17 mouse cellular contexts compared by ENCODE assay signal in the genomic region with DNA sequence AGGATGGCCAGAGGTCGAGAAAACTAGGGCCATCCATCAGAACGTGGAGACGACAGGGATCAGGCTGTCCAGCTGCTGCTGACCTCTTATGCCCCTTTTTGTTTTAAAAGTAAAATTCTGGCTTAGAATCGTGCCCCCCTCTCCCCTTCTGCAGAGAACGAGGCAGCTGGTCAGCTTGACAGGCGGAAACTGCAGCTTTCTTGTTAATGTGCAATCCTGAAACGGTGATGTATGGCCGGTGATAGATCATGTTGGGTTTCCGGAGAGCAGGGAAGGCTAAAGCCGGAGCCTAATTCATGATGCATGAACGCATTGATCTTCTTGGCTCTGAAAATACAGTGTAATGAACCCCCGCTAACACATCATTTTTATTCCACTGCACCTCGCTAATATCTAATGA. TPM values are rescaled to one million over a fixed set of nuclear protein-coding genes. Genes with fewer than 3 reads are reported as not detected.
DNase-seq lines count a peak whose midpoint lies in the region; ATAC-seq and TF ChIP-seq lines count a peak whose summit lies in the region.
"Had no signal": no experiment of that assay in that cellular context is flagged by ENCODE, and none has a peak within 500 bp of the region (broad histone marks: within the 10 kb centered on the region; RNA-seq: fewer than 3 reads in every experiment).

No protein-coding gene starts in this region.

- ATAC-seq in hindbrain, postnatal 0 days = no peak
- no peak for ATAC-seq in neural tube, embryonic 11.5 days (ENCODE audit: insufficient read depth, low FRiP score, low TSS enrichment)
- no peak for ATAC-seq in activated CD4-positive, CD25-positive, alpha-beta regulatory T cell, adult 4 months
- ATAC-seq: intestine, postnatal 0 days; liver, embryonic 12.5 days had no signal

- H3K27ac ChIP-seq in hindbrain, postnatal 0 days = no peak overlapping the region
- no peak overlapping the region for H3K27ac ChIP-seq in neural tube, embryonic 11.5 days (ENCODE audit: low read depth, low read length)
- H3K27ac ChIP-seq: embryonic facial prominence, embryonic 12.5 days; liver, embryonic 12.5 days had no signal

- WGBS in hindbrain, postnatal 0 days = 33% methylated on average over 13 of the region's 13 CpGs
- 15% methylated on average over 13 of the region's 13 CpGs for WGBS in neural tube, embryonic 11.5 days

- H3K36me3 ChIP-seq in hindbrain, postnatal 0 days (ENCODE audit: insufficient read depth, low read length) = no peaks in the 10 kb centered on the region
- H3K36me3 ChIP-seq in neural tube, embryonic 11.5 days (ENCODE audit: control insufficient read depth, insufficient read depth, low read length) = no peaks in the 10 kb centered on the region
- H3K36me3 ChIP-seq: embryonic facial prominence, embryonic 12.5 days; heart, embryonic 12.5 days; liver, embryonic 12.5 days had no signal

- H3K9me3 ChIP-seq in hindbrain, postnatal 0 days (ENCODE audit: low read length) = no peaks in the 10 kb centered on the region
- H3K9me3 ChIP-seq in neural tube, embryonic 11.5 days (ENCODE audit: control insufficient read depth, low read length) = no peaks in the 10 kb centered on the region
- H3K9me3 ChIP-seq: embryonic facial prominence, embryonic 12.5 days; heart, embryonic 12.5 days; liver, embryonic 12.5 days had no signal

- H3K9ac ChIP-seq in hindbrain, postnatal 0 days (replicated peaks; ENCODE audit: low read length) = no peak overlapping the region
- H3K9ac ChIP-seq in neural tube, embryonic 11.5 days (ENCODE audit: low read length) = no peak overlapping the region
- H3K9ac ChIP-seq: embryonic facial prominence, embryonic 12.5 days; heart, embryonic 12.5 days; liver, embryonic 12.5 days had no signal

- H3K27me3 ChIP-seq in hindbrain, postnatal 0 days (ENCODE audit: insufficient read depth, low read length) = no peaks in the 10 kb centered on the region
- H3K27me3 ChIP-seq in neural tube, embryonic 11.5 days (ENCODE audit: control insufficient read depth, insufficient read depth, low read length) = no peaks in the 10 kb centered on the region
- H3K27me3 ChIP-seq: embryonic facial prominence, embryonic 12.5 days; heart, embryonic 12.5 days; liver, embryonic 12.5 days had no signal

- 0 out of 2 replicates have a peak, but pooled peaks cover 3% of the 10 kb centered on the region for H3K4me1 ChIP-seq in hindbrain, postnatal 0 days (ENCODE audit: insufficient read depth, low read length)
- H3K4me1 ChIP-seq in neural tube, embryonic 11.5 days (ENCODE audit: control insufficient read depth, insufficient read depth, low read length) = peaks cover 4% of the 10 kb centered on the region; the same call in 1 of the 2 replicates
- H3K4me1 ChIP-seq: embryonic facial prominence, embryonic 12.5 days; heart, embryonic 12.5 days; liver, embryonic 12.5 days had no signal

- H3K4me3 ChIP-seq in hindbrain, postnatal 0 days (ENCODE audit: low read length) = no peak overlapping the region
- H3K4me3 ChIP-seq in neural tube, embryonic 11.5 days (ENCODE audit: low read depth, low read length) = no peak overlapping the region
- H3K4me3 ChIP-seq: embryonic facial prominence, embryonic 12.5 days; heart, embryonic 12.5 days; liver, embryonic 12.5 days had no signal

- H3K4me2 ChIP-seq in hindbrain, postnatal 0 days (ENCODE audit: low read depth, low read length) = no peak overlapping the region
- no peak overlapping the region for H3K4me2 ChIP-seq in neural tube, embryonic 11.5 days (ENCODE audit: low read depth)
- H3K4me2 ChIP-seq: embryonic facial prominence, embryonic 12.5 days; heart, embryonic 12.5 days; liver, embryonic 12.5 days had no signal

- peak; percentile 3 for DNase-seq in kidney, adult 11 months
- DNase-seq in kidney, adult 9 months = no peak
- DNase-seq in embryo, embryonic 10 days (ENCODE audit: low spot score) = peak; percentile 74
- peak; percentile 30 for DNase-seq in hindbrain, postnatal 0 days (ENCODE audit: low spot score)
- DNase-seq in neural tube, embryonic 11.5 days (ENCODE audit: low spot score) = peak; percentile 51
- DNase-seq in testis, postnatal 10 days (ENCODE audit: low spot score) = no peak
- DNase-seq: adrenal gland, postnatal 25 days; cerebellum, adult 9-11 months; gastrocnemius, postnatal 36 days; heart, postnatal 36 days; right cerebral cortex, postnatal 25 days; thymus, postnatal 36 days had no signal

- no peak for TF ChIP-seq CTCF in hindbrain, postnatal 0 days (IDR thresholded peaks at IDR 0.05; ENCODE audit: low read depth)

RNA-seq across cellular contexts. Expression of a gene that starts 24.0 kb away (rescaled TPM):
- total RNA-seq in hindbrain, postnatal 0 days (2014; rRNA removed) = 115 and 117 TPM in 2 replicates
- 187 and 203 TPM in 2 replicates for polyA plus RNA-seq in hindbrain, postnatal 0 days (2015; fragmentation: Nextera tagmentation; extraction: Ambion mirVana)
- 174 and 190 TPM in 2 replicates for polyA plus RNA-seq in neural tube, embryonic 11.5 days (2014; fragmentation: Nextera tagmentation; extraction: Ambion mirVana)
- polyA plus RNA-seq in activated CD4-positive, CD25-positive, alpha-beta regulatory T cell, adult 4 months (2017; shearing (Covaris generic)) = under 1 TPM; 0.12 to 0.36 TPM

Comparison
In these comparisons a context has a peak if more than half of its experiments do, and no peak if none do; other contexts are left out.
1. DNase-seq: peak in kidney, adult 11 months (single experiment), embryo, embryonic 10 days (single experiment), hindbrain, postnatal 0 days (single experiment) and neural tube, embryonic 11.5 days (single experiment); none in kidney, adult 9 months (single experiment) and testis, postnatal 10 days (single experiment).
2. RNA of a gene that starts 24.0 kb away (polyA plus RNA-seq): 187 to 203 TPM in hindbrain, postnatal 0 days and 174 to 190 TPM in neural tube, embryonic 11.5 days; 0.12 to 0.36 TPM in activated CD4-positive, CD25-positive, alpha-beta regulatory T cell, adult 4 months; every median in the first group is over 100 times any median in the second.